In the genomic region with DNA sequence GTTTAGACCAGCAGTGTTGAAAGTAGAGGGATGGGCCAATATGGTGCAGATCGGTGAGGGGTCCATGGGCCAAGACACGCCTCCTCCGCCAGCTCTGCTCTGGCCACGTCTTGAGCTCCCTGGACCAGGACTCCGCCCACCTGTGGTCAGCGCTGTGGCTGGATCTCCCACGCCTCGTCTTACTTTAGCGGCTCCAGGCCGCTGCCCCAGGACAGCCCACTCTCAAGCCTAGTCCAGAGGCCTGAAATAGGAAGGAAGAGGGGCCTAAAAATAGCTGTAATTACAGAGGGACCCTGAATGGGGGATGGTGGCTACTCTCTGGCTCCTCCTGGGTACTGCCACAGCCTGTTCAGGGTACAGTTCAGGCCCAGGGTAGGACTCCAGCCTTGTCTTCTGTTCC, we compare ENCODE assay signal across 20 mouse cellular contexts. TPM values are rescaled to one million over a fixed set of nuclear protein-coding genes. Genes with fewer than 3 reads are reported as not detected.
DNase-seq lines count a peak whose midpoint lies in the region; ATAC-seq and TF ChIP-seq lines count a peak whose summit lies in the region.
"Had no signal": no experiment of that assay in that cellular context is flagged by ENCODE, and none has a peak within 500 bp of the region (broad histone marks: within the 10 kb centered on the region; RNA-seq: fewer than 3 reads in every experiment).

No protein-coding gene starts in this region.

- WGBS in kidney, postnatal 0 days: 18% methylated on average over 10 of the region's 10 CpGs
- 48% methylated on average over 10 of the region's 10 CpGs for WGBS in stomach, embryonic 15.5 days

- H3K4me1 ChIP-seq in kidney, postnatal 0 days (replicated peaks; ENCODE audit: insufficient read depth, low read length): no peaks in the 10 kb centered on the region
- peaks cover 28% of the 10 kb centered on the region for H3K4me1 ChIP-seq in megakaryocyte, embryonic 14.5 days
- 0 out of 2 replicates have a peak, but pooled peaks cover 2% of the 10 kb centered on the region for H3K4me1 ChIP-seq in stomach, embryonic 15.5 days
- H3K4me1 ChIP-seq: neural tube, embryonic 12.5 days had no signal

- no peak overlapping the region for H3K27ac ChIP-seq in gastrocnemius, adult 2 months
- H3K27ac ChIP-seq in kidney, postnatal 0 days: no peak overlapping the region; the same call in 1 of the 2 replicates
- no peak overlapping the region for H3K27ac ChIP-seq in stomach, embryonic 15.5 days
- H3K27ac ChIP-seq: limb, embryonic 13.5 days; midbrain, embryonic 12.5 days; neural tube, embryonic 12.5 days had no signal

- intact Hi-C loops in gastrocnemius, adult 2 months (cut with DNase I): no loop called here
- intact Hi-C loops in gastrocnemius, postnatal 36 days (cut with DNase I): no loop called here

- H3K9ac ChIP-seq in kidney, postnatal 0 days (ENCODE audit: low read depth, low read length): no peak overlapping the region
- H3K9ac ChIP-seq in stomach, embryonic 15.5 days: no peak overlapping the region
- H3K9ac ChIP-seq: limb, embryonic 13.5 days; midbrain, embryonic 12.5 days; neural tube, embryonic 12.5 days had no signal

- H3K4me3 ChIP-seq in gastrocnemius, adult 2 months: no peak overlapping the region
- H3K4me3 ChIP-seq in kidney, postnatal 0 days (replicated peaks; ENCODE audit: low read depth, low read length): no peak overlapping the region
- peak overlapping the region; percentile 77 for H3K4me3 ChIP-seq in megakaryocyte, embryonic 14.5 days (replicated peaks)
- H3K4me3 ChIP-seq in stomach, embryonic 15.5 days (replicated peaks): no peak overlapping the region
- H3K4me3 ChIP-seq: limb, embryonic 13.5 days; midbrain, embryonic 12.5 days; neural tube, embryonic 12.5 days had no signal

- no peaks in the 10 kb centered on the region for H3K9me3 ChIP-seq in kidney, postnatal 0 days (replicated peaks; ENCODE audit: low read length)
- peaks cover 17% of the 10 kb centered on the region for H3K9me3 ChIP-seq in megakaryocyte, embryonic 14.5 days
- no peaks in the 10 kb centered on the region for H3K9me3 ChIP-seq in stomach, embryonic 15.5 days
- H3K9me3 ChIP-seq: G1E; limb, embryonic 13.5 days; neural tube, embryonic 12.5 days had no signal

- DNase-seq in gastrocnemius, adult 2 months: peak; percentile 39
- no peak for DNase-seq in gastrocnemius, postnatal 36 days
- peak; percentile 65 for DNase-seq in kidney, postnatal 0 days (ENCODE audit: low spot score)
- no peak for DNase-seq in kidney, postnatal 36 days
- no peak for DNase-seq in right cerebral cortex, postnatal 10 days (ENCODE audit: low spot score in 2 of 2)
- DNase-seq: B cell, adult 2 months; cerebellum, adult 11-12 months; embryo, embryonic 11 days; gastrocnemius, postnatal 25 days; retina, postnatal 1 day; thymus, postnatal 36 days had no signal

- H3K27me3 ChIP-seq in kidney, postnatal 0 days (ENCODE audit: insufficient read depth, low read length): no peaks in the 10 kb centered on the region
- H3K27me3 ChIP-seq in megakaryocyte, embryonic 14.5 days (replicated peaks): peaks cover 65% of the 10 kb centered on the region
- H3K27me3 ChIP-seq in stomach, embryonic 15.5 days (replicated peaks): no peaks in the 10 kb centered on the region

- H3K36me3 ChIP-seq in kidney, postnatal 0 days (ENCODE audit: insufficient read depth, low read length): no peaks in the 10 kb centered on the region
- H3K36me3 ChIP-seq in megakaryocyte, embryonic 14.5 days (replicated peaks; ENCODE audit: low read length): no peaks in the 10 kb centered on the region
- H3K36me3 ChIP-seq in stomach, embryonic 15.5 days: no peaks in the 10 kb centered on the region
- H3K36me3 ChIP-seq: G1E; limb, embryonic 13.5 days; midbrain, embryonic 12.5 days; neural tube, embryonic 12.5 days had no signal

- no peak overlapping the region for H3K4me2 ChIP-seq in kidney, postnatal 0 days (ENCODE audit: low read length)
- H3K4me2 ChIP-seq in stomach, embryonic 15.5 days: no peak overlapping the region
- H3K4me2 ChIP-seq: limb, embryonic 13.5 days; midbrain, embryonic 12.5 days; neural tube, embryonic 12.5 days had no signal

- no peak for TF ChIP-seq CTCF in gastrocnemius, adult 2 months (IDR thresholded peaks at IDR 0.05)
- no peak for TF ChIP-seq CTCF in kidney, postnatal 0 days (IDR thresholded peaks at IDR 0.05; ENCODE audit: low read depth)

- 0 out of 2 replicates have a peak, but pooled peaks have one; percentile 8 for ATAC-seq in kidney, postnatal 0 days (replicated peaks; ENCODE audit: low FRiP score, low read depth)
- ATAC-seq in megakaryocyte, adult 5-6 weeks (ENCODE audit: poor library complexity, severe bottlenecking): no peak
- ATAC-seq in stomach, embryonic 15.5 days (ENCODE audit: insufficient read depth, low FRiP score, low read depth): peak; percentile 33; the same call in 1 of the 2 replicates
- ATAC-seq: forebrain, embryonic 14.5 days had no signal

RNA-seq across cellular contexts. Expression of a gene that starts 11.2 kb away (rescaled TPM):
- total RNA-seq in gastrocnemius, adult 2 months (2021): not detected
- not detected for total RNA-seq in gastrocnemius, postnatal 36 days (2021)
- polyA plus RNA-seq in kidney, postnatal 0 days (2015; fragmentation: Nextera tagmentation; extraction: Ambion mirVana): 0.09 TPM in 1 of 2 replicates, not detected in the other
- polyA plus RNA-seq in megakaryocyte, embryonic 14.5 days (2012; ENCODE audit: insufficient read depth, low replicate concordance): 1.3 and 1.9 TPM in 2 replicates
- total RNA-seq in megakaryocyte, adult 5-6 weeks (2015): not detected in 2 replicates
- 0.15 TPM in 1 of 2 replicates, not detected in the other for total RNA-seq in megakaryocyte, adult 5-6 weeks (2017)
- polyA plus RNA-seq in stomach, embryonic 15.5 days (2015; fragmentation: Nextera tagmentation; extraction: Ambion mirVana): 0.10 and 0.14 TPM in 2 replicates
- total RNA-seq: layer of hippocampus, postnatal 14 days had no signal
- polyA plus RNA-seq: forebrain, embryonic 14.5 days; G1E; neural tube, embryonic 12.5 days had no signal

RNA-seq across cellular contexts. Expression of a gene that starts 59.9 kb away (rescaled TPM):
- 10 to 100 TPM; 21.5 to 23.9 TPM for total RNA-seq in gastrocnemius, adult 2 months (2021)
- total RNA-seq in gastrocnemius, postnatal 36 days (2021): 10 to 100 TPM; 20.8 to 25.1 TPM
- polyA plus RNA-seq in kidney, postnatal 0 days (2015; fragmentation: Nextera tagmentation; extraction: Ambion mirVana): 49.0 and 52.1 TPM in 2 replicates
- 0.48 and 11.7 TPM in 2 replicates for polyA plus RNA-seq in megakaryocyte, embryonic 14.5 days (2012; ENCODE audit: insufficient read depth, low replicate concordance)
- total RNA-seq in megakaryocyte, adult 5-6 weeks (2015): 78.8 and 84.7 TPM in 2 replicates
- 65.1 and 69.1 TPM in 2 replicates for total RNA-seq in megakaryocyte, adult 5-6 weeks (2017)
- 57.1 and 62.3 TPM in 2 replicates for polyA plus RNA-seq in stomach, embryonic 15.5 days (2015; fragmentation: Nextera tagmentation; extraction: Ambion mirVana)

Comparison
In these comparisons a context has a peak if more than half of its experiments do, and no peak if none do; other contexts are left out.
1. DNase-seq: peak in gastrocnemius, adult 2 months (single experiment) and kidney, postnatal 0 days (single experiment); none in gastrocnemius, postnatal 36 days (0 of 2), kidney, postnatal 36 days (0 of 2) and right cerebral cortex, postnatal 10 days (0 of 2).